Mouse (Mus musculus): Measurements from ENCODE around the gene 4921524J17Rik.

4921524J17Rik gene

GRCm38 (mm10) chr8:85432168-85433016, at the start of gene 4921524J17Rik:
Gene 4921524J17Rik, minus strand, starts transcription at chr8:85432833.
- DNase-seq: peak; percentile 96

DNA sequence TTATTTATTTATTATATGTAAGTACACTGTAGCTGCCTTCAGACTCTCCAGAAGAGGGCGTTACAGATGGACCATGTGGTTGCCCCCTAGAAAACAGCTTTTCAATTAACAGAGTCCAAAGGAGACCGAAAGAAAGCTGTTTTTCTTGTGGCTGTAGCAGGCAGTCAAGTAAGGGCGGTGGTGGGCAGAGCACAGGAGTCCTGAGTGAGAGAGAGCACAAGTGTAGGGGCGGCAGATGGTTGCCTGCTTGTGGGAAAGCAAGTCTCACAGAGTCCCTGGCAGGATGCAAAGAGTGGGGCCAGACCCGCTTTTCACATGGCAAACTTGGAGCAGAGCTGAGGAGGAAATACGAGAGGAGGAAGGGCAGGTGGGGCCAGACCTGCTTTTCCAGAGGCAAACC, 49.8 kb upstream of the 4921524J17Rik start:
- no peak for DNase-seq

DNA sequence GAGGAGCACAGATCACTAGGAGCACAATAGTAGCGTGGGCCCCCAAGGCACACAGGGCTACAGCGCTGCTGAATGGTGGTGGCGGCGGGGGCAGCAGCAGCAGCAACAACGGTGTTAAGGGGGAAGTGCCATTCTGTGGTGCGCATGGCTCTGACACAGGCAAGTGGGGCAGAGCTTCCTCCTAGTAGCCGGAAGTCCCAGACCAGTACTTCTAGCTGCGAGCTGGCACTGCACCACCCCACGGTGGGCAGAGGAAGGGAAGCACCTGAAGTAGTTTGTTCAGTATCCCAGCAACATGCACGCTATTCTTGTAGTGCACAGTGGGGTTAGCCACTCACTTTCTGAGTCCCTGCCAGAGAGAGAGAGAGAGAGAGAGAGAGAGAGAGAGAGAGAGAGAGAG, 49.3 kb upstream of the 4921524J17Rik start:
- no peak for DNase-seq

DNA sequence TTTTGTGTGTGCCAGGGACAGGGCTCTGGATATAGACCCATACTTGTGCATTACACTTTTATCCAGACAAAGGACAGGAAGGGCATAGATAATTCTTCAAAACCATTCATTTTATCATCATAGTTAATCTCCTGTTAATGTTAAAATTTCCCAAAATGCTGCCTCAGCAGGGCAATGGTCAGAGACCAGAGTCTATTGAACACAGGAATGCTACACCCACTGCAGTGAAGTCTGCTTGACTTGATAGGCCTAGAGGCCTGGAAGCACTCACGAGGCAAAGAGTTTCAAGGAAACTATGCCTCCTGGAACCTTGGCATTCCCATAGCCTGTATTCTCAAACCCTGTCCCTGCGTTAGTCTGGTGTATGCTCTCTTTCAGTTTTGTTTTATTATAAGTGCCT, 47.1 kb upstream of the 4921524J17Rik start:
- peak; percentile 20 for DNase-seq

GRCm38 (mm10) chr8:85478397-85478796, 45.8 kb upstream of the 4921524J17Rik start:
- DNase-seq: no peak

GRCm38 (mm10) chr8:85476970-85477545, 44.4 kb upstream of the 4921524J17Rik start:
- no peak for DNase-seq

GRCm38 (mm10) chr8:85474924-85475323, 42.3 kb upstream of the 4921524J17Rik start:
- DNase-seq: no peak

GRCm38 (mm10) chr8:85473246-85473645, 40.6 kb upstream of the 4921524J17Rik start:
- peak; percentile 51 for DNase-seq

DNA sequence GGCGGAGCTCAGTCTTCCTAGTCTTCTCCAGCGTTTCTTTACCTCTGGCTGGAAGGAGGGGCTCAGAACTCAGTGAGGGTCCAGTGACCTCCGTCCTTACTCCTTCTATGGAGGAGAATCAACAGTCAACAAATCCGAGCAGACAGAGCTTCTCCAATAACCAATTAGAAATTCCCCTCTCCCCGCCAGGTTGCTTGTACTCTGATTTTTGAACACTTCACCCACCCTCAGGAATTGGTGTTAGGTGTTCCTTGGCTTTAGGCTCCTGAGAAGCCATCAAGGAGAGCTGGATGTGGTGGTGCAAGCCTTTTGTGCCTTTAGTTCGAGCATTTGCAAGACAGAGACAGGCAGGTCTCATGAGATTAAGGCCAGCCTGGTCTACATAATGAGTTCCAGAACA, 40.2 kb upstream of the 4921524J17Rik start:
- no peak for DNase-seq

GRCm38 (mm10) chr8:85470753-85471152, 38.1 kb upstream of the 4921524J17Rik start:
- DNase-seq: no peak

DNA sequence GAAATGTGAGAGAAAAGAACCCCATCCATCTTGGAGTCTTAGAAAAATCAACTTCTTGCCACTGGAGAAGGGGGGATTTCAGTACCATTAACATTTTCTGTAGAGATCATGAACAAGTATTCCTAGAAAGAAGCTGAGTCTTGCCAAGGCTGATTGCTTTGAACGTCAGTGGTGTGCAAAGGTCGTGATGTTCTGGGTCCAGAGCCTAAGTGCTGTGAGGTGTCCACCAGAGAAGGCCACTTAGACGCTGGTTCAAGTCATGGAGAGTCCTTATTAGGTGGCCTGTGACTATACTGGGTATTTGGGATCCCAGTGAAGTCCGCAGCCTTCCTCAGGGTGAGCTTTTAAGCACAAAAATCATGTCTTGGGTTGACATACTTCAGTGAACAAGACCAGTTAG, 33.4 kb upstream of the 4921524J17Rik start:
- DNase-seq: peak; percentile 36

DNA sequence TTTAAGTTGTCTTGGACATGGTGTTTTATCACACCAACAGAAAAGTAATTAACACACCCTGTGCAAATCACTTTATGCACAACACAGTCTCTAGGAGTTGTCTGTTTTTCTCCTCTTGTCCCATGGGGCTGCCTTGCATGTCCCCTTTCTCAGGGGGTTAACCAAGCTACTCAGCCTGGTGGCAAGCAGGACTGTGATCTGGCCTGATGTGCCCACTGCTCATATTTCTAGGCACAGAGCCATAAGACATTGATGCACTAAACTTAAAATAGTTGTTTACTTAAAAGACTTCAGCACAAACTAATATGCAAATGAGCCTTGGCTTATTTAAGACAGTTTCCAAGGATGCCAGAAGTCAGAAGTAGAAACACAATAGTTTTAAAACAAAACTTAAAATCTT, 31.7 kb upstream of the 4921524J17Rik start:
- DNase-seq: no peak

- DNase-seq: peak; percentile 66
Observed at GRCm38 (mm10) chr8:85462441-85462840, 29.8 kb upstream of the 4921524J17Rik start.

- no peak for DNase-seq
Observed at GRCm38 (mm10) chr8:85461377-85461776, 28.7 kb upstream of the 4921524J17Rik start.

DNA sequence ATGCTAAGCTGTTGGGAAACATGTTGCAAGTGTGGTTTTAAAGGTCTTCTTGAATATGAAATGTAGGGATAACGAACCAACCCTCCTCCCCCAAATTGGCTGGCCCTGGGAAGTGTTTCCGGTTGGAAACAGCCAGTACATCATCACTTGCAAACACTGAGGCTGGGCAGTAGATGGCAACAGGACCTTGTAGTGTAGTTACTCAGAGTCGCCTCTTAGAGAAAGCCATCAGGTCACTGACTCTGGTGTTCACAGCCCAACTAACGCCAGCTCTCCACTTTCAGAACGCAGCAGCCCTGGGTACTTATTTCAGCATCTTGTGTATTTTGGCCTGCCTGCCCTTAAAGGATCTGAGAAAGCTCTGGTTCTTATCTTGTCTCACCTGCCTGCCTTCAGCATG, 28.2 kb upstream of the 4921524J17Rik start:
- peak; percentile 33 for DNase-seq

- DNase-seq: no peak
Observed at GRCm38 (mm10) chr8:85459582-85459981, 26.9 kb upstream of the 4921524J17Rik start.

- peak; percentile 63 for DNase-seq
Observed at GRCm38 (mm10) chr8:85456536-85456935, 23.9 kb upstream of the 4921524J17Rik start.

GRCm38 (mm10) chr8:85454750-85455149, 22.1 kb upstream of the 4921524J17Rik start:
- DNase-seq: no peak

DNA sequence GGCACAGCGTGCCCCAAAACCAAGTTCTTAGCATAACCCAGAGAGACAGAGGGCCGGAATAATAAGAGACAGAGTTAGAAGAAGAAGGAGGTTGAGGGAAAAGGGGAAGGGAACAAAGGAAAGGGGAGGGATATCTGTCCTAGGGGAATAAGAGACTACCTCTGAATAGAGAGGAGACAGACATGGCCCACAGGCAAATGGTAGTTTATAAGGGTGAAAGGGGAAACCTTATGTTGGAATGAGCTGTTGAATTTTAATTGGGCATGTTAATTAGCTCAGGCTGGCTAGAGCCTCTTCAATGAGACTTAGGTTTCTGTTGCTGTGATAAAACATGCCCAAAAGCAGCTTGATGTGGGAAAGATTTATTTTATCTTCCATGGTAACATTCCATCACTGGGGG, 20.6 kb upstream of the 4921524J17Rik start:
- DNase-seq: no peak

- no peak for DNase-seq
Observed at GRCm38 (mm10) chr8:85452328-85452727, 19.7 kb upstream of the 4921524J17Rik start.

GRCm38 (mm10) chr8:85450335-85450734, 17.7 kb upstream of the 4921524J17Rik start:
- DNase-seq: no peak

DNA sequence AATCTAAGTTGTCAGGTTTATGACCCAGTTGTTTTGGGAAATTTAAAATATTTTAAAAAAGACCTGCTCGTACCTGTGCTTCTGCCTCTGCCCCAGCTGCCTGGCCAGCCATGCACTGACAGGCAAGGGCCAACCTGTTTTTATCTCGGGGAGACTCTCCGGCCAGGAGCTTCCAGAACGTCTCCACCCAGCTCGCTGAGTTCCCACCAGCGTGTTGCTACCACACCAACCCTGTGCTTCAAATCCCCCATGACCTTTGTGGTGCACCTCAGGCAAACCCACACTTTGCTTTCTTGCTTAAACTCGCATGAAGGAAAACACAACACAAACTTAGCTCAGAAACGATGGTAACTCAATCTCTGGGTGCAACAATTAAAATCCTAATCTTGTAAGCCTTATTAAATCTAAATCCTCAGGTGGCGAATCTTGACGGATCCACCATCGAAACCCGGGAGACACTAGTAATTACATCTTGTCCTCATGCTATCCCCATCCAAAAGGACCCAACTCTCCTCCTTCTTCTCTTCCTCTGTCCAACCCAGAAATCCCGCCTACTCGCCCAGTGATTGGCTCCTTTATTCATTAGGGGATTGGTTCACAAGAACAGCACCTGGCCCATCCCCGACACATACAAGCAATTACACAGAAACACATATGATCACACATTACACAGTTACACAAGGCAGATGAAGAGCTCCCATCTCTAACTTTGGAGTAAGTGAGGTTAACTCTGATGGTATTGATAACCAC, 13.5 kb upstream of the 4921524J17Rik start:
- no peak for DNase-seq

DNA sequence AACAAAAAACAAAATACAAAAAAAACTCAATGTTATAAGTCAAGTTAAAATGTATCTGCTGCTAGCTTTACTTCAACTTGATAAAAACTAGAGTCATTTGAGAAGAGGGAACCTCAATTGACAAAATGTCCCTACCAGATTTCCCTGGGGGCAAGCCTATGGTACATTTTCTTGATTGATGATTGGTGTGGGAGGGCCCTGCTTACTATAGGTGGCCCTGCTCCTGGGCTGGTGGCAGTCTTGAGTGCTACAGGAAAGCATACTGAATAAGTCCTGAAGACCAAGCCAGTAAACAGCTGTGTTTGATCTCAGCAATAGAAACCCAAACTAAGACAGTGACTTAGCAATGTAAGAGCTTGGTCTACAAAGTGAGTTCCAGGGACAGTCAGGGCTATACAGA, 11.5 kb upstream of the 4921524J17Rik start:
- DNase-seq: no peak

GRCm38 (mm10) chr8:85441564-85441963, 8.9 kb upstream of the 4921524J17Rik start:
- no peak for DNase-seq
